Mouse (Mus musculus): ENCODE data around the gene Dnaja3. TPM values are rescaled to one million over a fixed set of nuclear protein-coding genes. Genes with fewer than 3 reads are reported as not detected.

The Dnaja3 gene
- polyA plus RNA-seq (2014; fragmentation: Illumina TruSeq; extraction: RNeasy Lipid Tissue Mini Kit (QIAGEN cat#74804); ENCODE audit: insufficient read depth, low read depth, low replicate concordance), result 25.0 TPM

GRCm38 (mm10) chr16:4639831-4640237 is at the start of gene Dnaja3, which contains the start of gene Vasn:
Dnaja3 (plus strand) TSS chr16:4639989.
Vasn (plus strand) TSS chr16:4639941.

GRCm38 (mm10) chr16:4593971-4594813 is 45.6 kb upstream of the Dnaja3 start, which contains the start of gene Glis2:
Glis2 (plus strand) TSS chr16:4594713.

GRCm38 (mm10) chr16:4624481-4625110 is 15.2 kb upstream of the Dnaja3 start, which contains the start of gene Pam16:
Pam16 (minus strand) TSS chr16:4624988.

DNA sequence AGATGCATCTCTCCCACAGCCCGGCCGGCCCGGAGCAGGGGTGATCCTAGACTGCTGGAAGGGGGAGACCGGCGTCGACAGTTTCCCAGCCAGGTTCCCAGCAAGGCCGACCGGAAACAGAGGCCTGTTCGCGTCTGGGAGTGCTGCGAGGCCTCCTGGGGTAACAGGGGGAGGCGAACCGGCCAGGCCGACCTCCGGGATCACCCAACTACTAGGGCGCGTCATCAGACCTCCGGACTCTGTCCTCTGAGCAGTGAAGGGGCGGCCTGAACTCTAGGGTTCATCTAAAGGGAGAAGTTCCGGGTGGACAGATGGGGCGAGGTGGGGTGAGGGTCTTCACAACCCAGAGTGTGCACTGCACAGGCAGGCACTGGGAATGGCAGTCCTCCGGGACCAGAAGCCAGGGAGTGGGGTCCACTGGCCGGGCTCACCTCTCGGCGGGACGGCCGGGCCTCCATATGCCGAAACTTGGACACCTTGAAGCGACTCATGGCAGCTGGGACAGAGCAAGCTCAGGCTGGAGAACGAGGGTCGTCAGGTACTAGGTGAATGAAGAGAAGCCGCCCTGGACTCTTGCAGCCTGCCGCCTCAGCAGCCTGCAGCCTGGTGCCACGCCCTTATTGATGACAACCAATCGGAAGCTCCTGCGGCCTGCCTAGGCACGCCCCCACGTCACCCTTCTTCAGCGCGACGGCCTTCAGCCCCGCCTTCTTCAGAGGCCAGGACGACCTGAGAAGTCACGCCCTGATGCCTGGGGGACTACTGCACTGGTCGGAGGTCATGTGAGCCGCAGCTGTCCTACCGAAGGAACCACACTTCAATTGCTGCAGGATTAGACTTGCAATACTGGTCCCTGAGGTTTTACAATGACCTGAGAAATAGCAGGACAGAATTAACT is 39.6 kb downstream of the Dnaja3 start, which contains the start of gene Coro7:
Gene Coro7, minus strand, starts transcription at position 657 of the 898 bp plus-strand sequence.

GRCm38 (mm10) chr16:4718753-4719518 is 79.1 kb downstream of the Dnaja3 start, which contains the start of gene Nmral1:
Nmral1 (minus strand) TSS chr16:4719356.

DNA sequence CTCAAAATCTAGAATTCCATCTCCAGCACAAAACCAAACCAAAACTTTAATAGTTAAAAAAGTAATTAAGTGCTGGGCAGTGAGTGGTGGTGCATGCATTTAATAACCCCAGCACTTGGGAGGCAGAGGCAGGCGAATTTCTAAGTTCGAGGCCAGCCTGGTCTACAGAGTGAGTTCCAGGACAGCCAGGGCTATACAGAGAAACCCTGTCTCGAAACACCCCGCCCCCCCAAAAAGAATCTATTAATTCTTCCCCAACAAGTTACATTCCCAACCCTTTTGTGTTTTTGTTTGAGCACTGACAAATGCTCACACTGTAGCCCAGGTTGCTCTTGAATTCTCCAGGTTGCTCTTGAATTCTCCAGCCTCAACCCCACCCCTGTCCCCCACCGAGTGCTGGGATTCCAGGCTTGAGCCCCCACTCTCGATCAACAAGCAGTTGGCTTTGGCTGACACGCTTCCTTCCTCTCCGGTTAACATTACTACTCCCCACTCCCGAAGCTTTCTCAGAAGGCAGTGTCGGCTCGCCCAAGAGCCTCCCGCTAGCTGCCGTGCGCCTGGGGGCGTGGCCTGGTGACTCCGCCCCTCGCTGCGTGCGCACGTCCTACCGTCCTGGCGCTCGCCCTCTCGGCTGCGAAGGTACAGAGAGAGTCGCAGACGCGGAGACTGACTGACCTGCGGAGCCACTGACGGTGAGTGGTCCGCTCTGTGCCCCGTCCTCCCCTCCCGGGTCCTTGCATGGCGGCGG is 86.2 kb downstream of the Dnaja3 start, which contains the start of gene Hmox2:
Gene Hmox2, plus strand, starts transcription at position 582 of the 748 bp plus-strand sequence.

Other genes with a start within 250 kb of the Dnaja3 start
- gene Adcy9, start 219.5 kb upstream of the Dnaja3 start, polyA plus RNA-seq (2014; fragmentation: Illumina TruSeq; extraction: RNeasy Lipid Tissue Mini Kit (QIAGEN cat#74804); ENCODE audit: insufficient read depth, low read depth, low replicate concordance), result 2.6 TPM
- 5.4 TPM for gene Srl, start 98.2 kb upstream of the Dnaja3 start, polyA plus RNA-seq (2014; fragmentation: Illumina TruSeq; extraction: RNeasy Lipid Tissue Mini Kit (QIAGEN cat#74804); ENCODE audit: insufficient read depth, low read depth, low replicate concordance)
- 3.5 TPM for gene Tfap4, start 80.1 kb upstream of the Dnaja3 start, polyA plus RNA-seq (2014; fragmentation: Illumina TruSeq; extraction: RNeasy Lipid Tissue Mini Kit (QIAGEN cat#74804); ENCODE audit: insufficient read depth, low read depth, low replicate concordance)
- 16.7 TPM for gene Glis2, start 45.3 kb upstream of the Dnaja3 start, polyA plus RNA-seq (2014; fragmentation: Illumina TruSeq; extraction: RNeasy Lipid Tissue Mini Kit (QIAGEN cat#74804); ENCODE audit: insufficient read depth, low read depth, low replicate concordance)
- gene Pam16, start 15.0 kb upstream of the Dnaja3 start, polyA plus RNA-seq (2014; fragmentation: Illumina TruSeq; extraction: RNeasy Lipid Tissue Mini Kit (QIAGEN cat#74804); ENCODE audit: insufficient read depth, low read depth, low replicate concordance), result 57.6 TPM
- 19.4 TPM for gene Vasn, start within 50 bp of the Dnaja3 start, polyA plus RNA-seq (2014; fragmentation: Illumina TruSeq; extraction: RNeasy Lipid Tissue Mini Kit (QIAGEN cat#74804); ENCODE audit: insufficient read depth, low read depth, low replicate concordance)
- gene Coro7, start 39.8 kb downstream of the Dnaja3 start, polyA plus RNA-seq (2014; fragmentation: Illumina TruSeq; extraction: RNeasy Lipid Tissue Mini Kit (QIAGEN cat#74804); ENCODE audit: insufficient read depth, low read depth, low replicate concordance), result 11.4 TPM
- 2.9 TPM for gene Nmral1, start 79.4 kb downstream of the Dnaja3 start, polyA plus RNA-seq (2014; fragmentation: Illumina TruSeq; extraction: RNeasy Lipid Tissue Mini Kit (QIAGEN cat#74804); ENCODE audit: insufficient read depth, low read depth, low replicate concordance)
- gene Hmox2, start 86.4 kb downstream of the Dnaja3 start, polyA plus RNA-seq (2014; fragmentation: Illumina TruSeq; extraction: RNeasy Lipid Tissue Mini Kit (QIAGEN cat#74804); ENCODE audit: insufficient read depth, low read depth, low replicate concordance), result 65.9 TPM
- gene Cdip1, start 150.3 kb downstream of the Dnaja3 start, polyA plus RNA-seq (2014; fragmentation: Illumina TruSeq; extraction: RNeasy Lipid Tissue Mini Kit (QIAGEN cat#74804); ENCODE audit: insufficient read depth, low read depth, low replicate concordance), result 24.1 TPM
- 1.4 TPM for gene 4930562C15Rik, start 195.4 kb downstream of the Dnaja3 start, polyA plus RNA-seq (2014; fragmentation: Illumina TruSeq; extraction: RNeasy Lipid Tissue Mini Kit (QIAGEN cat#74804); ENCODE audit: insufficient read depth, low read depth, low replicate concordance)
- gene Ubald1, start 240.3 kb downstream of the Dnaja3 start, polyA plus RNA-seq (2014; fragmentation: Illumina TruSeq; extraction: RNeasy Lipid Tissue Mini Kit (QIAGEN cat#74804); ENCODE audit: insufficient read depth, low read depth, low replicate concordance), result 32.6 TPM
- 34.5 TPM for gene Mgrn1, start 246.3 kb downstream of the Dnaja3 start, polyA plus RNA-seq (2014; fragmentation: Illumina TruSeq; extraction: RNeasy Lipid Tissue Mini Kit (QIAGEN cat#74804); ENCODE audit: insufficient read depth, low read depth, low replicate concordance)